Mouse (Mus musculus) adrenal gland, postnatal 10 days (tissue): ENCODE measurements at regions not wholly inside any gene's neighbourhood (a gene's known extent, or its start where the extent isn't known, plus 50 kb on each side); places are given as distances from the start of the nearest gene placed in this dataset.
A peak's percentile ranks its signal among the peaks of the same experiment; 100 is the strongest.

ENCODE experiments used
- DNase-seq: peaks from one replicate; pipeline ENCODE4 v3.0.0; 2021; ENCODE audit warnings: mixed read lengths

GRCm38 (mm10) chr9:71420064-71420463 is 65.7 kb downstream of the Polr2m start:
- DNase-seq = no peak

GRCm38 (mm10) chr9:71418531-71418930 is 67.2 kb downstream of the Polr2m start:
- no peak for DNase-seq

DNA sequence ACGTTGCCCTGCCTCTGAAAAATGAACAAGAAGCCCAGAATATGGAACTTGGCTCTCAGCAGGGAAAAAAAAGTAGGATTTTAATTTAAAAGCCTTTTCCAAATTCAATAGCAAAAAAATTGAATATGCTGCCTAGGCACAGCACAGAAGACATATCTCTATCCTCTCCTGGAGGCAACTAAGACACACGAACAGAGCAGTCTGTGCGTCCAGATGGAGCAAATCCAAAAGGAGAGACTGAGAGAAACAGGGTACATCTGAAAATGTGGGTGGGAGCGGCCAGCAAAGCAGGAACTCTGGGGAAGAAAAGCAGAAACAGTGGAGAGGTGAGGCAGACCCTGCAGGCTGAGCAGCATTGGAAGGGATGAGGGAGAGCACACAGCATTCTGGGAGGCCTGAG is 68.5 kb downstream of the Polr2m start:
- no peak for DNase-seq

- no peak for DNase-seq
These were observed 74.6 kb downstream of the Polr2m start for GRCm38 (mm10) chr9:71411171-71411570.

DNA sequence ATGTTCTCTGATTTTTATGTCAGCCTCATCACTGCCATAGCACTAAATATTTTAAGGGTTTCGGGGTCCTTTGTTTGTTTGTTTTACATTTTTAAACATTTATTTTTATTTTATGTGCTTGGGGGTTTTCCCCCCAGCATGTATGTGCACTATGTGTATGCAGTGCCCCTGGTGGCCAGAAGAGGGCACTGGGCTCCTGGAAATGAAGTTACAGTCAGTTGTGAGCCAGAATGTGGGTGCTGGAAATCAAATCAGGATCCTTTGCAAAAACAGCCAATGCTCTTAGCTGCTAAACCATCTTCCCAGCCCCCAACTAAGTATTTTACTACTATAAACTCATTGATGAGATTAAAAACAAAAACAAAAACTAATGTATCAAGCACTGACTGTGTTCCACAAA is 75.8 kb downstream of the Polr2m start:
- no peak for DNase-seq

GRCm38 (mm10) chr9:71408946-71409345 is 76.8 kb downstream of the Polr2m start:
- no peak for DNase-seq

DNA sequence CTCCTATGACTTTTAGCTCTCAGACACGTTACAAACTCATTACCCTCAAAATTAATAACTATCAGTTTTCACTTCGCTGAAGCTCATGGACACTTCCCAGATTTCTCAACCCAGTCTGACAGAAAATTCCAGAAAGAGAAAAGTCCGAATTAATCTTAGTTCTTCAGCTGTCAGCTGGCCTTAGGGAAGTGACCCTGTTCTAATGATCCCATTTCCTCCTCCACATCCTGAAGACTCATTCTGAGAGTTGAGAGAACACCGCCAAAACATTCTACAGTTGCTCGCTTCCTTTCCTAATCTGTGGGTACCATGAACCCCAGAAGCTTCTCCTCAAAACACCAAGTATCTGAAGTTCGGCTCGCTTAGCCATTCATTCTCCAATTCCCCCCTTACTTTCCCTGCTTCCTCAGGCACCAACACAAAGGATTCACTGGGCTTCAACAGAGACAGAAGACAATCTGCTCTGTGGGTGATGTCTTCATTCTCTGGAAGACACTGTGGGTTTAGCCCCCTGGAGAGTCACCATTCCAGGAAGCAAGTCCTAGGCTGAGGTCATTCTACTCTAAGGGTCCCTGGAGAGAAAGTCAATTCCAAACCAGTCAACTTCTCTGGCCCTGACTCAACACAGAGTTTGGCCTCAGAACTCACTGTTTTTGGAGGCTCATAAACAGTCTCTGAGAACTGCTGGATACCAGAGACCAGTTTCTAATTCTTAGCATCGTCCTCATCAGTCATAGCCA is 81.2 kb downstream of the Polr2m start:
- no peak for DNase-seq

- DNase-seq = no peak
These were observed 84.1 kb downstream of the Polr2m start for GRCm38 (mm10) chr9:71401667-71402066.

- no peak for DNase-seq
These were observed 86.4 kb downstream of the Polr2m start for GRCm38 (mm10) chr9:71399346-71399745.

DNA sequence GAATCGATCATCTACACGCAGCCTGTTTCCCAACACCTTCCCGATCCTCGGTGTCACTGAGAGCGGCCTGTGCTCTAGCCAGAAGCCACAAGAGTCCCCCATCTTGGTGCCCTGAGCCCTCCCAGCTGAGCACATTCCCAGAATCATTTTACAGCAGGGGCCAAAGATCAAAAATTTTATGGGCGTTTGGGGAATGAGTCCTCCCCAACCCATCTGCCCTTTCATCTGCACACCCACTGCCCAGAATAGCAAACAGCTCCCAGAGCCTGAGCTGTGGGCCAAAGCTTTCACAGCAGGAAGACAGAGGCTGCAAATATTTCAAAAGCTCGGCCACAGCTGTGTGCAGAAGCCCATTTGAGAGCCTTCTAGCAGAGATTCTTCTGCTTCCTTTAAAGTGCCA is 89.0 kb downstream of the Polr2m start:
- DNase-seq = no peak

DNA sequence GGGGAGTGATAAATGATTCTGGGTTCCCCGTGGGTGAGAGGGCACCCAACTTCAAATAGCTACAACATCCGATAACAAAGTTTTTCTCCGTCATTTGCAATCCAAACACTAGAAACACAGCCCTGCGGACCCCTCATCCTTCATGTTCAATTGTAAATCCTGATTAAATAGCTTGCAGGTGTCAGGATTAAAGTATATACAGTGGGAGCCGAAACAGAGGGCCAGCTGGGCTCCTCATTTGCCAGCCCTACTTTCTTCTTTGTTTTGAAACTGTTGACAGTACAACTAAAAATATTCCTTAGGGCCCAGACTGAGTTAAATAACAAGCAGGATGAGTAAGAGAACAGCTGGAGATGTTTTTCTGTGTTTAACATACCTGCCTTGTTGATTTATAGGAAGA is 95.5 kb downstream of the Polr2m start:
- no peak for DNase-seq

GRCm38 (mm10) chr9:71387426-71387825 is 98.3 kb downstream of the Polr2m start:
- no peak for DNase-seq

GRCm38 (mm10) chr9:71383901-71384300 is 101.8 kb downstream of the Polr2m start:
- DNase-seq = no peak

DNA sequence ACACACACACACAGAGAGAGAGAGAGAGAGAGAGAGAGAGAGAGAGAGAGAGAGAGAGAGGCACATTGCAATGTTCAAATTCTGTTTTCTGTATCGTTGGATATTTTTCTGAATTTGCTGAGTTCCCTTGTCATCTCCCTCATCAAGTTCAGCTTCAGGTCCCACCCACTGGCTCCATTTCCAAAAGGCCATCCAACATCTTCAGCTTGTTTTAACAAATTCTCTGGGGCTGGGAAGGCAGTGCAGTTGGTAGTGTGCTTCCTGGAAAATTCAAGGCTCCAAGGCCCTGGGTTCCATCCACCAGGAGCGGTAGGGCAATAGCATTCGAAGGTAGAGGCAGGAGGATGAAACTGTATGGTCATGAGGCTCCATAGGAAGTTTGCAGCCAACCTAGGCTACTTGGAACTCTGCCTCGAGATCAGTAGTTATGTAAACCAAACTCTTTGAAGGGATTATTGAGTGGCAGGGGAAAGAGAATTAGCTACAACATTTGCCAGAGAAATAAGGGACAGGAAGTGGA is 105.9 kb downstream of the Polr2m start:
- no peak for DNase-seq

DNA sequence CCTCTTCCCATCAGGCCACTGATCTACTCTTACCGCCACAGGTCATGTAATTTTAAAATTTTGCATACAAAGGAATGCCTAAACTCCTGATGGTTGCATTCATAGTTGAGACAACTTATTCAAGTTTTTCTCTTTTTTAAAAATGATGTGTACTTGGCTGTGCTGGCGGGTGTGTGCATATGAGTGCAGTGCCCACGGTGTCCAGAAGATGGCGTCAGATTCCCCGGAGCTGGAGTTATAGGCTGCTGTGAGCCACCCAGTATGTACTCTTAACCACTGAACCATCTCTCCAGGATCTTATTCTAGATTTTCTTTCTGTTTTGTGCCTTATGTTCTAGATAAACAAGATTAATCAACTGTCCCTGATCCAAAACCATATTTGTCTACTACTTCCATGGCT is 116.0 kb downstream of the Polr2m start:
- no peak for DNase-seq

- DNase-seq = no peak
These were observed 116.5 kb downstream of the Polr2m start for GRCm38 (mm10) chr9:71369202-71369601.

GRCm38 (mm10) chr9:71366573-71366972 is 119.2 kb downstream of the Polr2m start:
- no peak for DNase-seq

- peak; percentile 51 for DNase-seq
These were observed 120.5 kb downstream of the Polr2m start for GRCm38 (mm10) chr9:71365177-71365738.

GRCm38 (mm10) chr9:71364047-71364665 is 121.6 kb downstream of the Polr2m start:
- peak; percentile 39 for DNase-seq

- no peak for DNase-seq
These were observed 123.3 kb downstream of the Polr2m start for GRCm38 (mm10) chr9:71362401-71362800.

- no peak for DNase-seq
These were observed 123.8 kb downstream of the Polr2m start for GRCm38 (mm10) chr9:71361961-71362360.

GRCm38 (mm10) chr9:71361311-71361710 is 124.4 kb downstream of the Polr2m start:
- DNase-seq = peak; percentile 13

DNA sequence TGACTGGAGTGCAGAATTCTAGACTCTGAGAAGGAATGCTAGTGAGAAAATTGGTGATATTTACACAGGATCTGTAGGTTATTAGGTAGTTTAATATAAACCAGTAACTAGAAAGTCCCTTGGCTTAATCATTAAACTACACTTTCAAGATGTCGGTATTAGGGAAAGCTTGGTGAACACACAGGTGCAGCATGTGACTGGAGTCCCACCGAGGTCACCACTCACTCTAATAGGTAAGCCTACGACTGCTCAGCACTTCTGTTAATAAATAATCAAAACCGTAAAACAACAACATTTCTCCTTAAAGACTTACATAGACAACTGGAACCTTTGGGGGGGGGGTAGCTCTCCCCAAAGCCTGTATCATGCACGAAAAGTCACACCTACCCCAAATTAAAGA is 125.1 kb downstream of the Polr2m start:
- no peak for DNase-seq

- peak; percentile 26 for DNase-seq
These were observed 126.8 kb downstream of the Polr2m start for GRCm38 (mm10) chr9:71358961-71359360.
